ENCODE assay signal across 10 mouse cellular contexts in the genomic region with DNA sequence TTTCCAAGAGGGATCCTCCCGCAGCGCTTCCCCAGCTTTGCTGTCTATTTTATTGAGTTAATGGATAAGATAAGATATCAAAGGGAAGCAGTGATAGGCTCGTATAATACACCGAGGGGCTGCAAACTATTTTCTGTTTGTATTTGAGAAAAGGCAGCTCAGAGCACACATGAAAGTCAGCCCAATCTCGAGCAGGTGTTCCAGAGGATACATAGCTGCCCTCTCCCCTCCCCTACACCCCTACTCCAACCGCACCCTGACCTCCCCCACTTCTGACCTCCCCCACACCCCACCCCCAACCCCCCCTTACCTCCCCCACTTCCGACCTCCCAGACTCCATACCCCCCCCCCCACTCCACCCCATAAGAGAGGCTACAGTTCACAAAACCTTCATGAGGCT.
DNase-seq lines count a peak whose midpoint lies in the region; ATAC-seq lines count a peak whose summit lies in the region.
"Had no signal": no experiment of that assay in that cellular context is flagged by ENCODE, and none has a peak within 500 bp of the region (broad histone marks: within the 10 kb centered on the region; RNA-seq: fewer than 3 reads in every experiment).

No protein-coding gene starts in this region.

- no peak overlapping the region for H3K9ac ChIP-seq in kidney, embryonic 15.5 days
- peak overlapping the region; percentile 29; the same call in 1 of the 2 replicates for H3K9ac ChIP-seq in forebrain, embryonic 12.5 days
- H3K9ac ChIP-seq in intestine, embryonic 16.5 days (ENCODE audit: low read depth, low read length): no peak overlapping the region
- peak overlapping the region; percentile 68 for H3K9ac ChIP-seq in neural tube, embryonic 13.5 days
- H3K9ac ChIP-seq: liver, embryonic 15.5 days had no signal

- WGBS in kidney, embryonic 15.5 days: 6% methylated on average over 7 of the region's 7 CpGs
- 5% methylated on average over 7 of the region's 7 CpGs for WGBS in forebrain, embryonic 12.5 days
- 6% methylated on average over 7 of the region's 7 CpGs for WGBS in intestine, embryonic 16.5 days
- 20% methylated on average over 7 of the region's 7 CpGs for WGBS in neural tube, embryonic 13.5 days

- H3K9me3 ChIP-seq in kidney, embryonic 15.5 days (replicated peaks): no peaks in the 10 kb centered on the region
- 0 out of 2 replicates have a peak, but pooled peaks cover 6% of the 10 kb centered on the region for H3K9me3 ChIP-seq in forebrain, embryonic 12.5 days
- H3K9me3 ChIP-seq in intestine, embryonic 16.5 days (ENCODE audit: control insufficient read depth, low read length): peaks cover 3% of the 10 kb centered on the region; the same call in 1 of the 2 replicates
- H3K9me3 ChIP-seq in neural tube, embryonic 13.5 days: peaks cover 7% of the 10 kb centered on the region
- H3K9me3 ChIP-seq: liver, embryonic 15.5 days had no signal

- H3K4me2 ChIP-seq in kidney, embryonic 15.5 days: peak overlapping the region; percentile 60
- peak overlapping the region; percentile 55 for H3K4me2 ChIP-seq in forebrain, embryonic 12.5 days
- H3K4me2 ChIP-seq in intestine, embryonic 16.5 days (ENCODE audit: low read depth, low read length): peak overlapping the region; percentile 42
- H3K4me2 ChIP-seq in neural tube, embryonic 13.5 days: peak overlapping the region; percentile 60
- H3K4me2 ChIP-seq: liver, embryonic 15.5 days had no signal

- H3K4me1 ChIP-seq in kidney, embryonic 15.5 days: peaks cover 29% of the 10 kb centered on the region
- peaks cover 32% of the 10 kb centered on the region for H3K4me1 ChIP-seq in forebrain, embryonic 12.5 days
- peaks cover 12% of the 10 kb centered on the region; the same call in 1 of the 2 replicates for H3K4me1 ChIP-seq in intestine, embryonic 16.5 days (ENCODE audit: control insufficient read depth, insufficient read depth, low read length)
- peaks cover 46% of the 10 kb centered on the region for H3K4me1 ChIP-seq in neural tube, embryonic 13.5 days (replicated peaks)
- H3K4me1 ChIP-seq: liver, embryonic 15.5 days had no signal

- H3K27ac ChIP-seq in kidney, embryonic 15.5 days: peak overlapping the region; percentile 5; the same call in 1 of the 2 replicates
- 0 out of 2 replicates have a peak overlapping the region, but pooled peaks have one; percentile 61 for H3K27ac ChIP-seq in forebrain, embryonic 12.5 days
- H3K27ac ChIP-seq in intestine, embryonic 16.5 days (ENCODE audit: low read length): no peak overlapping the region
- peak overlapping the region; percentile 86 for H3K27ac ChIP-seq in neural tube, embryonic 13.5 days (replicated peaks)
- H3K27ac ChIP-seq: liver, embryonic 15.5 days had no signal

- H3K36me3 ChIP-seq in kidney, embryonic 15.5 days: no peaks in the 10 kb centered on the region
- no peaks in the 10 kb centered on the region for H3K36me3 ChIP-seq in forebrain, embryonic 12.5 days (replicated peaks)
- no peaks in the 10 kb centered on the region for H3K36me3 ChIP-seq in intestine, embryonic 16.5 days (ENCODE audit: control insufficient read depth, insufficient read depth, low read length)
- peaks cover 14% of the 10 kb centered on the region; the same call in 1 of the 2 replicates for H3K36me3 ChIP-seq in neural tube, embryonic 13.5 days
- H3K36me3 ChIP-seq: liver, embryonic 15.5 days had no signal

- no peak for DNase-seq in kidney, postnatal 25 days
- DNase-seq in cerebellum, postnatal 10 days: no peak
- no peak for DNase-seq in spleen, postnatal 36 days (ENCODE audit: low spot score in 2 of 2)
- DNase-seq in urinary bladder, postnatal 25 days (ENCODE audit: low spot score): no peak
- DNase-seq: cerebellum, adult 9-11 months had no signal

- 0 out of 2 replicates have a peak, but pooled peaks have one; percentile 24 for ATAC-seq in kidney, embryonic 15.5 days (replicated peaks; ENCODE audit: low FRiP score)
- ATAC-seq in forebrain, embryonic 12.5 days (ENCODE audit: low FRiP score): no peak
- ATAC-seq in intestine, embryonic 16.5 days: no peak
- ATAC-seq in neural tube, embryonic 13.5 days (ENCODE audit: low read depth): peak; percentile 23; the same call in 1 of the 2 replicates

- peak overlapping the region; percentile 33 for H3K4me3 ChIP-seq in kidney, embryonic 15.5 days (replicated peaks)
- H3K4me3 ChIP-seq in forebrain, embryonic 12.5 days (replicated peaks): peak overlapping the region; percentile 31
- no peak overlapping the region for H3K4me3 ChIP-seq in intestine, embryonic 16.5 days (ENCODE audit: low read length)
- H3K4me3 ChIP-seq in neural tube, embryonic 13.5 days: peak overlapping the region; percentile 40
- H3K4me3 ChIP-seq: liver, embryonic 15.5 days had no signal

- 0 out of 2 replicates have a peak, but pooled peaks cover 10% of the 10 kb centered on the region for H3K27me3 ChIP-seq in kidney, embryonic 15.5 days
- peaks cover 18% of the 10 kb centered on the region for H3K27me3 ChIP-seq in forebrain, embryonic 12.5 days
- H3K27me3 ChIP-seq in intestine, embryonic 16.5 days (replicated peaks; ENCODE audit: control insufficient read depth, insufficient read depth, low read length): no peaks in the 10 kb centered on the region
- H3K27me3 ChIP-seq in neural tube, embryonic 13.5 days: no peaks in the 10 kb centered on the region

Comparison
In these comparisons a context has a peak if more than half of its experiments do, and no peak if none do; other contexts are left out.
1. ATAC-seq: peak in kidney, embryonic 15.5 days (single experiment) and neural tube, embryonic 13.5 days (single experiment); none in forebrain, embryonic 12.5 days (single experiment) and intestine, embryonic 16.5 days (single experiment).
2. H3K9ac ChIP-seq: peak in forebrain, embryonic 12.5 days (single experiment) and neural tube, embryonic 13.5 days (single experiment); none in kidney, embryonic 15.5 days (single experiment) and intestine, embryonic 16.5 days (single experiment).
3. Peak in every context shown above with its lines, with median percentiles within 50 percentile points of each other: H3K4me2 ChIP-seq.